Mouse (Mus musculus) brain, embryonic 14.5 days (tissue): ENCODE data around the gene Paqr7. TPM values are rescaled to one million over a fixed set of nuclear protein-coding genes. Genes with fewer than 3 reads are reported as not detected.

Source experiments
- DNase-seq: peaks from one replicate; pipeline ENCODE4 v3.0.0-alpha.2; 2011; ENCODE audit warnings: low read depth
- CTCF ChIP-seq: fragments of 200-500 bp; IDR thresholded peaks from 2 replicates; pipeline ENCODE4 v1.5.1; 2012; ENCODE audit warnings: inconsistent platforms, mild to moderate bottlenecking, moderate library complexity, borderline replicate concordance; ENCODE audit not compliant: insufficient read depth, insufficient read length; ENCODE audit errors: extremely low read depth
- POLR2A ChIP-seq: fragments of 200-500 bp; IDR thresholded peaks from 2 replicates; pipeline ENCODE4 v1.6.1; 2012; ENCODE audit warnings: mild to moderate bottlenecking, inconsistent platforms, borderline replicate concordance; ENCODE audit not compliant: poor library complexity, insufficient read depth, insufficient read length, severe bottlenecking; ENCODE audit errors: extremely low read depth
- polyA plus RNA-seq: library from polyadenylated mRNA; depleted of rRNA; stranded (reverse); fragments of >200 nt; gene quantifications from 2 replicates; pipeline ENCODE4 v1.2.3, GENCODE M21; 2012

The Paqr7 gene
- polyA plus RNA-seq, 1 experiment = 21.3 TPM

DNA sequence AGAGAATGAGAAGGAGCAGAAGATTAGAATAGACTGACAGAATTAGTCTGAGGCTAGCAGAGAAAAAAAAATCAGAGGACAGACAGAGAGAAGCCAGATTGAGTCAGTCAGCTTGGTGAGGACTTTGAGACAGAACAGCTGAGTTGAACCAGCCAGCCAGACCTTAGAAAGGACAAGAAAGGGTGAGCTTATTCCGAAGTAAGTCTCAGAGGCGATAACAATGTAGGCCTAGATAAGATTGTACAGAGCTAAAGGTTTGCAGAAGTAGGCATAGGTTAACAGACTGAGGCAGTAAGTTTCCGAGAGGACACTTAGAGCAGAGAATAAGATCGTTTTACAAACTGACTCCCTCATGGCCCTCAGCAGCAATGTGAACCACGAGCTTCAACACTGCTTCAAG, 35.2 kb upstream of the Paqr7 start:
- no peak for DNase-seq
- no peak for TF ChIP-seq POLR2A
- TF ChIP-seq CTCF = no peak

GRCm38 (mm10) chr4:134465789-134466188, 30.7 kb upstream of the Paqr7 start:
- peak; percentile 77 for DNase-seq
- TF ChIP-seq POLR2A = no peak
- TF ChIP-seq CTCF = no peak

GRCm38 (mm10) chr4:134466381-134467262, 29.9 kb upstream of the Paqr7 start:
- TF ChIP-seq CTCF (no peak), POLR2A (no peak)
- DNase-seq = peak; percentile 65

- peak; percentile 79 for DNase-seq
- TF ChIP-seq CTCF (no peak), POLR2A (no peak)
Measured at GRCm38 (mm10) chr4:134467435-134468214, 28.9 kb upstream of the Paqr7 start.

- DNase-seq = peak; percentile 99
- TF ChIP-seq POLR2A (peak; percentile 99), CTCF (no peak)
Measured at GRCm38 (mm10) chr4:134468215-134468575, 28.3 kb upstream of the Paqr7 start, which contains the start of gene Stmn1. TSS of gene Stmn1 (plus strand) at chr4:134468320.

DNA sequence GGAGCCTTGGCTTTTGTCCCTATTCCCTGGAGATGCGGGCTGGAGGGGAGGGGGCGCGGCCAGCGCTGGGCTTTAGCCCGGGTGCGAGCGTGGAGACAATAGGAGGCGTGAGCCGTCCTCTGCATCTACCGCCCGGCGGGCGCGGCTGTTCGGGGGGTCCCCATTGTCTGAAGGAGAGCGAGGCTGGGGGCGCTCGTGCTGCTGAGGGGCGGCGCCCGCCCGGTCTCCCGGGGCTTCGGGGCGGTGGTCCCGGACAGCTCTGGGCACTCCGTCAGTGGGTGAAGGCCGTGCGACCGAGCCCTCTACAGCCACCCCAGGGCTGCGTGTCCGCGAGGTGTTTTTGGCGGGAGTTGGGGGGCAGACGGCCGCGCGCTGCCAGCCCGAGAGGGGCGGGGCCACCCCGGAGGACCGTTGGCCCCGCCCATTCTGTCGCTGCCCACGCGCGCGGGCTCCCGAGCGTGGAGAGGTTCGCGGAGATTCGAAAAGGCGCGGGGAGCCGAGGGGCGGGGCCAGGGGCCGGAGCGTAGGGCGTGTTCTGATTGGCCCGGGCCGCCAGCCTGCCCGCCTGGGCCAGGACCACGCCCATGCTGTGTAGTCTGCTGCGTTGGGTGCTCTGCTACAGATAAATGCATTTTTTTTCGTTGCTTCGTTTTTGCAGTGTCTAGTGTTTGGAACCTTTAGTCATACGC, 27.8 kb upstream of the Paqr7 start:
- TF ChIP-seq CTCF (no peak), POLR2A (no peak)
- DNase-seq = peak; percentile 98

- peak; percentile 91 for DNase-seq
- TF ChIP-seq CTCF (no peak), POLR2A (no peak)
Measured at GRCm38 (mm10) chr4:134469341-134469796, 27.1 kb upstream of the Paqr7 start.

DNA sequence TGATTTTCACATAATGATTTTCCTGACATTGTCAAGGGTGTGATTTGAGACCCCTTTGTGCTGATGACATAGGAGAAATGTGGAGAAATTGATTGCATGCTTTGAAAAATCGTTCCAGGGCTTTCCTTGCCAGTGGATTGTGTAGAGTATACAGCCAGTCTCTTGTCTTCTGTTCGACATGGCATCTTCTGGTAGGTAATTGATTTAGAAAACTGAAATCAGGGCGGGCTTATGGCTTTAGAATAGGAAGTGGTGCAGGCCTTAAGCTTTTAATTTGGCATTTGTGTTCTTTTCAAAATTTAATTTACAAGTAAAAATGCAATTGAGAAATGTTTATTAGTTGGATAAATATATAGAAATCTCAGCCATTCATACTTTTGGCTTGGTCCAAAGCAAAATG, 26.5 kb upstream of the Paqr7 start:
- no peak for TF ChIP-seq POLR2A
- DNase-seq = peak; percentile 62

DNA sequence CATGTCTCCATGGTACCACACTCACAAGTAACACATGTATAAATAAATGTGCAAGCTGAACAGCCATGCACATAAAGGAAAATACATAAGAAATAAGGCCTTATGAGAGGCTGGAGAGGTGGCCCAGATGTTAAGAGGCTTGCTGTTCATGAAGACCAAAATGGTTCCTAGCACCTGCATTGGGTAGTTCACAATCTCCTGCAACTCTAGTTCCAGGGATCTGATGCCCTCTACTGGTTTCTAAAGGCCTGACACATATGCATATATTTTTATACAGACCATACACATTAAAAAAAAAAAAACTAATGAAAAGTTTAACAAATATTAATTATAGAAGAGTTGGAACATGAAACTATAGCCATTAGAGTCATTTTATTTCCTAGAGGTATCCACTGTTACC, 25.0 kb upstream of the Paqr7 start:
- peak; percentile 70 for DNase-seq
- TF ChIP-seq POLR2A (no peak), CTCF (peak; percentile 27; the same call in 1 of the 2 replicates)

- no peak for TF ChIP-seq POLR2A
- no peak for TF ChIP-seq CTCF
- peak; percentile 51 for DNase-seq
Measured at GRCm38 (mm10) chr4:134473764-134474163, 22.7 kb upstream of the Paqr7 start.

GRCm38 (mm10) chr4:134474240-134474639, 22.3 kb upstream of the Paqr7 start:
- TF ChIP-seq CTCF (no peak), POLR2A (no peak)
- DNase-seq = peak; percentile 64

- TF ChIP-seq POLR2A = no peak
- no peak for TF ChIP-seq CTCF
- DNase-seq = no peak
Measured at GRCm38 (mm10) chr4:134476899-134477298, 19.6 kb upstream of the Paqr7 start.
